Mouse (Mus musculus) heart, postnatal 0 days (tissue): ENCODE measurements at regions not wholly inside any gene's neighbourhood (a gene's known extent, or its start where the extent isn't known, plus 50 kb on each side); places are given as distances from the start of the nearest gene placed in this dataset.

Experiments used
- ATAC-seq: fragments of 200-750 bp; cut with Nextera tagmentation; 2 replicates; pipeline ENCODE4 v1.8.0; 2017; ENCODE audit warnings: low read depth, moderate number of reproducible peaks, moderate library complexity; ENCODE audit not compliant: insufficient read depth
- DNase-seq: peaks from one replicate; pipeline ENCODE4 v3.0.0-alpha.2; 2016; ENCODE audit warnings: low spot score
- H3K27ac ChIP-seq: fragments of 300-500 bp; sonication (generic); 2 replicates; pipeline ENCODE4 v1.5.1; 2014; ENCODE audit warnings: low read depth, mild to moderate bottlenecking
- H3K27me3 ChIP-seq: fragments of 300-500 bp; sonication (generic); 2 replicates; pipeline ENCODE4 v1.6.1; 2014; ENCODE audit warnings: low read length, mixed read lengths; ENCODE audit not compliant: control insufficient read depth, insufficient read depth
- H3K36me3 ChIP-seq: fragments of 300-500 bp; sonication (generic); replicated peaks from 2 replicates; pipeline ENCODE4 v1.6.1; 2014; ENCODE audit warnings: low read length, mixed read lengths; ENCODE audit not compliant: control insufficient read depth, insufficient read depth
- H3K4me1 ChIP-seq: fragments of 300-500 bp; sonication (generic); 2 replicates; pipeline ENCODE4 v1.6.1; 2014; ENCODE audit warnings: antibody characterized with exemption; ENCODE audit not compliant: control insufficient read depth, insufficient read depth
- H3K4me2 ChIP-seq: fragments of 300-500 bp; sonication (generic); 2 replicates; pipeline ENCODE4 v1.6.1; 2014; ENCODE audit warnings: low read depth, mild to moderate bottlenecking, low read length, moderate library complexity
- H3K4me3 ChIP-seq: fragments of 300-500 bp; sonication (generic); 2 replicates; pipeline ENCODE4 v1.5.1; 2014; ENCODE audit warnings: low read depth, low read length
- H3K9ac ChIP-seq: fragments of 300-500 bp; sonication (generic); replicated peaks from 2 replicates; pipeline ENCODE4 v1.6.1; 2014; ENCODE audit warnings: low read depth, low read length, mixed read lengths
- H3K9me3 ChIP-seq: fragments of 300-500 bp; sonication (generic); replicated peaks from 2 replicates; pipeline ENCODE4 v1.6.1; 2016; ENCODE audit warnings: low read length; ENCODE audit not compliant: control insufficient read depth
- CTCF ChIP-seq: IDR thresholded peaks from 2 replicates; pipeline ENCODE4 v1.5.1; 2016; ENCODE audit warnings: antibody characterized with exemption, control low read depth, low read depth
- EP300 ChIP-seq: IDR thresholded peaks from 2 replicates; pipeline ENCODE4 v1.6.1; 2016; ENCODE audit warnings: antibody characterized with exemption, low read depth
- WGBS: fragments of 180-500 bp; shearing (Covaris S2); extraction: QIAGEN DNeasy Blood & Tissue Kit; methylation state at CpG from one replicate; pipeline ENCODE4 v1.1.7; 2014; 5-methylcytosine and 5-hydroxymethylcytosine counted together

DNA sequence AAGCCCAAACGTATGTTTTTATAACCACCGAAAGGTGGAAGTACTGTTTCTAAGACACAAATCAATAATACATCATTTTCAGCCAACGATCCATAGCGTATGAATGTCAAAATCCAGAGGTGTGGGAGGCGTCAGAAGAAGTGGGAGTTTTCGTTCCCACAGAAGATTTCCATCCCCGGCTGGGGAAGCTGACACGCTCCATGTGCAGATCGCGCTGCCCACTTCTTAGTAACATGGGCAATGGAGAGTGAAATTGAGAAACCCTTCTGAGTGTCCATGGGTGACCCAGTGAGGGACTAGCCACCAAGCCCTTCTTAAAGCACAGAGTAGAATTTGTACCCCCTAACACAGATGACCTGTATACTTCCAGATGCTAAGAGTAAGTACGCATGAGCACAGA is 110.1 kb upstream of the Sh3bp4 start:
- no peak for TF ChIP-seq EP300
- TF ChIP-seq CTCF: no peak
- Histone ChIP-seq H3K4me2 (no peak overlapping the region), H3K9ac (no peak overlapping the region), H3K27ac (no peak overlapping the region), H3K4me1 (no peaks in the 10 kb centered on the region), H3K9me3 (no peaks in the 10 kb centered on the region; the same call in 1 of the 2 replicates), H3K27me3 (no peaks in the 10 kb centered on the region), H3K36me3 (no peaks in the 10 kb centered on the region), H3K4me3 (no peak overlapping the region)
- ATAC-seq (no peak), DNase-seq (no peak)
- 87% methylated on average over 11 of the region's 11 CpGs for WGBS

GRCm38 (mm10) chr1:88964045-88964747 is 106.0 kb upstream of the Sh3bp4 start:
- ATAC-seq: no peak
- H3K9ac ChIP-seq: no peak overlapping the region

GRCm38 (mm10) chr1:88966416-88966815 is 103.8 kb upstream of the Sh3bp4 start:
- ATAC-seq (no peak), DNase-seq (no peak)
- Histone ChIP-seq H3K9ac (no peak overlapping the region), H3K4me2 (no peak overlapping the region), H3K36me3 (no peaks in the 10 kb centered on the region), H3K9me3 (no peaks in the 10 kb centered on the region; the same call in 1 of the 2 replicates), H3K27ac (no peak overlapping the region), H3K4me3 (no peak overlapping the region), H3K27me3 (no peaks in the 10 kb centered on the region), H3K4me1 (peaks cover 3% of the 10 kb centered on the region; the same call in 1 of the 2 replicates)
- 41% methylated on average over 2 of the region's 2 CpGs for WGBS
- no peak for TF ChIP-seq CTCF
- TF ChIP-seq EP300: no peak

More at GRCm38 (mm10) chr1:88964045-88964747, 106.0 kb upstream of the Sh3bp4 start:
- H3K4me3 ChIP-seq: no peak overlapping the region
- no peak overlapping the region for H3K27ac ChIP-seq
- no peaks in the 10 kb centered on the region for H3K27me3 ChIP-seq
- 86% methylated on average over 14 of the region's 14 CpGs for WGBS
- TF ChIP-seq EP300: no peak
- no peak for TF ChIP-seq CTCF
- H3K36me3 ChIP-seq: no peaks in the 10 kb centered on the region
- peaks cover 3% of the 10 kb centered on the region; the same call in 1 of the 2 replicates for H3K4me1 ChIP-seq
- no peak overlapping the region for H3K4me2 ChIP-seq
- H3K9me3 ChIP-seq: no peaks in the 10 kb centered on the region; the same call in 1 of the 2 replicates
- DNase-seq: no peak

DNA sequence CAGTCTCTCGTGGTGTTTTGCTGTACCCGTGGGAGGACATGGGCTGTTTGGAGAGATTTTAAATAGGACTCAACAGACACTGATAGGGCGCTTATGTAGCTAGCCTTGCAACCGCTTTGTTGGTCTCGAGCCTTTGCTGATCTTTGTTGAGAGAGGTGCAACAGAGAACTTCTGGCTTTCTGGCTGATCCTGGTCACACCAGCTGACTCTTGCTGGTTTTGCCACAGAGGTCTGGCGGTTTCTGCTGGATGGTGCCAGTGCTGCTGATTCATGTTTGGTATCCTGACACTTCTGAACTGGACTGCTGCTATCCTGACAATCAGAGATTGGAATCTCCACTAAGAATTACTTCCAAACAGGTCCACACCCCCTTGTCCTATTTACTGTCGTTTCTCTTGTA is 102.1 kb upstream of the Sh3bp4 start:
- ATAC-seq (no peak), DNase-seq (no peak)
- peaks cover 3% of the 10 kb centered on the region; the same call in 1 of the 2 replicates for H3K4me1 ChIP-seq
- no peaks in the 10 kb centered on the region; the same call in 1 of the 2 replicates for H3K9me3 ChIP-seq
- no peak overlapping the region for H3K9ac ChIP-seq
- WGBS: 70% methylated on average over 7 of the region's 7 CpGs
- no peak for TF ChIP-seq CTCF
- no peak overlapping the region for H3K4me2 ChIP-seq
- H3K27ac ChIP-seq: no peak overlapping the region
- H3K27me3 ChIP-seq: no peaks in the 10 kb centered on the region
- H3K36me3 ChIP-seq: no peaks in the 10 kb centered on the region
- no peak overlapping the region for H3K4me3 ChIP-seq

DNA sequence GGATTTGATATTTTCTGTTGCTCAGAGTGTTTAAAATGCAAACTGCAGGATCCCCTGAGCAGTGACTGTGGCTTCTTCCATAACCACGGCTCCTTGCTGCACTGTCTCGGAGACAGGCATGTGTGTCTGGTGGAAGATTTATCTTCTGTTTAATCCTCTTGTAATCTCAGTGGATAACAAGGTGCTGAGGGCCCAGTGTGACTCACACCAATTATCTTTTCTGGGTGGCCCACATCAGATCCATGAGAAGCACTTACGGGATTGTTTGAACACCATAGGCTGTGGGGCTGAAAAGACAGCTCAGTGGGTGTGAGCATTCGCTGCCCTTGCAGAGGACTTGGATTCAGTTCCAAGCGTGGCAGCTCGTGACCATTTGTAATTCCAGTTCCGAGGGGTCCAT is 101.2 kb upstream of the Sh3bp4 start:
- no peak for DNase-seq
- H3K36me3 ChIP-seq: no peaks in the 10 kb centered on the region
- no peak overlapping the region for H3K4me2 ChIP-seq
- ATAC-seq: no peak
- H3K9ac ChIP-seq: no peak overlapping the region
- no peaks in the 10 kb centered on the region for H3K9me3 ChIP-seq
- TF ChIP-seq EP300: no peak
- no peak for TF ChIP-seq CTCF
- H3K4me1 ChIP-seq: peaks cover 3% of the 10 kb centered on the region; the same call in 1 of the 2 replicates
- no peaks in the 10 kb centered on the region for H3K27me3 ChIP-seq
- H3K27ac ChIP-seq: no peak overlapping the region
- no peak overlapping the region for H3K4me3 ChIP-seq
- 78% methylated on average over 7 of the region's 7 CpGs for WGBS

DNA sequence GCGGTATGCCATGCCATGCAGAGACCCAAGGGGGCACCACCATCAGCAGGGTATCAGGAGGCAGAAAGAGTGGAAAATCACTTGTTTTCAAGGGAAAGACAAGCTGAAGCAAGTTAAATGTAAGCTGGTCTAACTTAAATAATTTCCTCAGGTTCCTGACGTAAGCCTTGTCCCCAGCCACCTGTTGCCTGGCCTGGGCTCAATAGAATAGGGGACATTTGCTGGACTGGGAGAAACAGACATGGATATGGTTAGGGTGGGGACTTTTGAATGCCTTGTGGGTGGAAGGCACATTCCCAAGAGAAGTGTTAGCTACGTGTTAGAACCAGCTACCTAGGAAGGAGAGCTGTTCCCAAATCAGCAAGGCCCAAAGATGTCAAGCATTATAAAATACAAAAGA is 100.6 kb upstream of the Sh3bp4 start:
- H3K4me2 ChIP-seq: no peak overlapping the region
- 90% methylated on average over 3 of the region's 3 CpGs for WGBS

More for the DNA sequence above, 100.6 kb upstream of the Sh3bp4 start:
- H3K27me3 ChIP-seq: no peaks in the 10 kb centered on the region
- TF ChIP-seq CTCF (no peak), EP300 (no peak)
- H3K4me3 ChIP-seq: no peak overlapping the region
- no peak overlapping the region for H3K27ac ChIP-seq
- no peak overlapping the region for H3K9ac ChIP-seq
- H3K36me3 ChIP-seq: no peaks in the 10 kb centered on the region
- H3K9me3 ChIP-seq: no peaks in the 10 kb centered on the region
- no peak for ATAC-seq
- DNase-seq: no peak
- peaks cover 3% of the 10 kb centered on the region; the same call in 1 of the 2 replicates for H3K4me1 ChIP-seq
